Mouse (Mus musculus) midbrain, embryonic 16.5 days (tissue): ENCODE measurements around the gene Dnajb12. TPM values are rescaled to one million over a fixed set of nuclear protein-coding genes. Genes with fewer than 3 reads are reported as not detected.

ENCODE experiments used
- ATAC-seq: fragments of 200-750 bp; cut with Nextera tagmentation; 2 replicates; pipeline ENCODE4 v1.8.0; 2017; ENCODE audit warnings: moderate TSS enrichment
- H3K27ac ChIP-seq: fragments of 300-500 bp; sonication (generic); 2 replicates; pipeline ENCODE4 v1.5.1; 2014; ENCODE audit warnings: mild to moderate bottlenecking, low read length, mixed read lengths
- H3K27me3 ChIP-seq: fragments of 300-500 bp; sonication (generic); 2 replicates; pipeline ENCODE4 v1.6.1; 2014; ENCODE audit warnings: low read depth, low read length, mixed read lengths; ENCODE audit not compliant: control insufficient read depth, insufficient read depth
- H3K36me3 ChIP-seq: fragments of 300-500 bp; sonication (generic); 2 replicates; pipeline ENCODE4 v1.6.1; 2014; ENCODE audit warnings: mild to moderate bottlenecking, low read length, moderate library complexity, mixed read lengths; ENCODE audit not compliant: control insufficient read depth, insufficient read depth
- H3K4me1 ChIP-seq: fragments of 300-500 bp; sonication (generic); 2 replicates; pipeline ENCODE4 v1.6.1; 2014; ENCODE audit warnings: mild to moderate bottlenecking, low read length, mixed read lengths; ENCODE audit not compliant: control insufficient read depth, insufficient read depth
- H3K4me2 ChIP-seq: fragments of 300-500 bp; sonication (generic); 2 replicates; pipeline ENCODE4 v1.6.1; 2014; ENCODE audit warnings: mild to moderate bottlenecking, low read length, mixed read lengths
- H3K4me3 ChIP-seq: fragments of 300-500 bp; sonication (generic); 2 replicates; pipeline ENCODE4 v1.5.1; 2014; ENCODE audit warnings: low read depth, mild to moderate bottlenecking, low read length, moderate library complexity, mixed read lengths
- H3K9ac ChIP-seq: fragments of 300-500 bp; sonication (generic); 2 replicates; pipeline ENCODE4 v1.6.1; 2014; ENCODE audit warnings: low read depth, low read length, mixed read lengths
- H3K9me3 ChIP-seq: fragments of 300-500 bp; sonication (generic); replicated peaks from 2 replicates; pipeline ENCODE4 v1.6.1; 2014; ENCODE audit warnings: mild to moderate bottlenecking, low read length, mixed read lengths; ENCODE audit not compliant: control insufficient read depth, poor library complexity, severe bottlenecking
- WGBS: fragments of 180-500 bp; shearing (Covaris S2); extraction: QIAGEN DNeasy Blood & Tissue Kit; methylation state at CpG from one replicate; pipeline ENCODE4 v1.1.7; 2014; 5-methylcytosine and 5-hydroxymethylcytosine counted together
- polyA plus RNA-seq: library from polyadenylated mRNA; unstranded; fragments of >200 nt; fragmentation: Nextera tagmentation; extraction: Ambion mirVana; gene quantifications from 2 replicates; pipeline ENCODE4 v1.2.1, GENCODE M21; 2015

Dnajb12 gene
- polyA plus RNA-seq, 1 experiment from 2014 or later: 18.5 TPM

GRCm38 (mm10) chr10:59934039-59934438 is 54.7 kb downstream of the Dnajb12 start:
- Histone ChIP-seq H3K4me2 (no peak overlapping the region), H3K27ac (no peak overlapping the region), H3K4me3 (no peak overlapping the region), H3K9me3 (no peaks in the 10 kb centered on the region), H3K9ac (no peak overlapping the region), H3K4me1 (peaks cover 3% of the 10 kb centered on the region), H3K27me3 (no peaks in the 10 kb centered on the region), H3K36me3 (no peaks in the 10 kb centered on the region)
- no peak for ATAC-seq
- WGBS: 48% methylated on average over 3 of the region's 3 CpGs

- 52% methylated on average over 8 of the region's 8 CpGs for WGBS
- Histone ChIP-seq H3K4me3 (no peak overlapping the region), H3K9ac (no peak overlapping the region), H3K4me2 (no peak overlapping the region), H3K27me3 (no peaks in the 10 kb centered on the region), H3K36me3 (no peaks in the 10 kb centered on the region), H3K4me1 (no peaks in the 10 kb centered on the region), H3K9me3 (no peaks in the 10 kb centered on the region), H3K27ac (no peak overlapping the region)
- no peak for ATAC-seq
Measured at GRCm38 (mm10) chr10:59936058-59936856, 56.9 kb downstream of the Dnajb12 start.

GRCm38 (mm10) chr10:59938662-59939061 is 59.3 kb downstream of the Dnajb12 start:
- Histone ChIP-seq H3K9ac (no peak overlapping the region), H3K9me3 (no peaks in the 10 kb centered on the region), H3K4me1 (peaks cover 11% of the 10 kb centered on the region), H3K27ac (no peak overlapping the region), H3K27me3 (no peaks in the 10 kb centered on the region), H3K4me2 (no peak overlapping the region), H3K36me3 (no peaks in the 10 kb centered on the region), H3K4me3 (no peak overlapping the region)
- ATAC-seq: no peak
- WGBS: 84% methylated on average over 5 of the region's 5 CpGs

- no peak overlapping the region for H3K9ac ChIP-seq
- no peaks in the 10 kb centered on the region for H3K9me3 ChIP-seq
- 53% methylated on average over 1 of the region's 1 CpGs for WGBS
- no peak for ATAC-seq
- H3K36me3 ChIP-seq: no peaks in the 10 kb centered on the region
- no peaks in the 10 kb centered on the region for H3K27me3 ChIP-seq
- no peak overlapping the region for H3K4me3 ChIP-seq
- no peak overlapping the region for H3K4me2 ChIP-seq
- H3K4me1 ChIP-seq: peaks cover 11% of the 10 kb centered on the region
- H3K27ac ChIP-seq: no peak overlapping the region
Measured at GRCm38 (mm10) chr10:59939081-59939480, 59.7 kb downstream of the Dnajb12 start.

- H3K36me3 ChIP-seq: no peaks in the 10 kb centered on the region
- peak overlapping the region; percentile 20; the same call in 1 of the 2 replicates for H3K4me3 ChIP-seq
- H3K9me3 ChIP-seq: no peaks in the 10 kb centered on the region
- 44% methylated on average over 21 of the region's 21 CpGs for WGBS
- peak overlapping the region; percentile 37 for H3K9ac ChIP-seq
- H3K4me1 ChIP-seq: peaks cover 11% of the 10 kb centered on the region
- peak overlapping the region; percentile 65 for H3K27ac ChIP-seq
- peak; percentile 59 for ATAC-seq
- H3K27me3 ChIP-seq: no peaks in the 10 kb centered on the region
- H3K4me2 ChIP-seq: peak overlapping the region; percentile 51
Measured at GRCm38 (mm10) chr10:59942281-59942846, 63.0 kb downstream of the Dnajb12 start.

GRCm38 (mm10) chr10:59942847-59943420 is 63.6 kb downstream of the Dnajb12 start:
- H3K4me1 ChIP-seq: peaks cover 11% of the 10 kb centered on the region
- peak overlapping the region; percentile 65 for H3K27ac ChIP-seq
- no peaks in the 10 kb centered on the region for H3K9me3 ChIP-seq
- H3K4me3 ChIP-seq: peak overlapping the region; percentile 20
- H3K27me3 ChIP-seq: no peaks in the 10 kb centered on the region
- ATAC-seq: peak; percentile 74
- WGBS: 2% methylated on average over 16 of the region's 16 CpGs
- H3K4me2 ChIP-seq: peak overlapping the region; percentile 51
- no peaks in the 10 kb centered on the region for H3K36me3 ChIP-seq
- H3K9ac ChIP-seq: peak overlapping the region; percentile 37

- Histone ChIP-seq H3K27me3 (no peaks in the 10 kb centered on the region), H3K27ac (peak overlapping the region; percentile 65), H3K36me3 (no peaks in the 10 kb centered on the region), H3K4me3 (peak overlapping the region; percentile 20), H3K4me2 (peak overlapping the region; percentile 51), H3K9me3 (no peaks in the 10 kb centered on the region), H3K9ac (peak overlapping the region; percentile 37), H3K4me1 (peaks cover 11% of the 10 kb centered on the region)
- 38% methylated on average over 13 of the region's 13 CpGs for WGBS
- peak; percentile 34 for ATAC-seq
Measured at GRCm38 (mm10) chr10:59943421-59943989, 64.1 kb downstream of the Dnajb12 start.

GRCm38 (mm10) chr10:59945416-59945815 is 66.1 kb downstream of the Dnajb12 start:
- no peak overlapping the region for H3K27ac ChIP-seq
- 93% methylated on average over 3 of the region's 3 CpGs for WGBS
- H3K9me3 ChIP-seq: no peaks in the 10 kb centered on the region
- H3K27me3 ChIP-seq: no peaks in the 10 kb centered on the region
- H3K4me3 ChIP-seq: no peak overlapping the region
- no peak for ATAC-seq
- H3K36me3 ChIP-seq: no peaks in the 10 kb centered on the region
- H3K4me1 ChIP-seq: peaks cover 26% of the 10 kb centered on the region
- H3K9ac ChIP-seq: no peak overlapping the region
- H3K4me2 ChIP-seq: no peak overlapping the region

- no peaks in the 10 kb centered on the region for H3K36me3 ChIP-seq
- WGBS: 95% methylated on average over 5 of the region's 5 CpGs
Measured at GRCm38 (mm10) chr10:59946362-59946761, 67.0 kb downstream of the Dnajb12 start.

More at GRCm38 (mm10) chr10:59946362-59946761, 67.0 kb downstream of the Dnajb12 start:
- Histone ChIP-seq H3K9me3 (no peaks in the 10 kb centered on the region), H3K27ac (no peak overlapping the region), H3K4me2 (no peak overlapping the region), H3K27me3 (no peaks in the 10 kb centered on the region), H3K4me1 (peaks cover 26% of the 10 kb centered on the region), H3K9ac (no peak overlapping the region), H3K4me3 (no peak overlapping the region)
- ATAC-seq: no peak
